Mouse (Mus musculus) cortical plate, adult 2 months (tissue): ENCODE data around the gene Ccdc51.

Experiments used
- CTCF ChIP-seq: fragments of 200-500 bp; IDR thresholded peaks from 2 replicates; pipeline ENCODE4 v1.5.1; 2011; ENCODE audit warnings: mild to moderate bottlenecking, control low read depth, low read length; ENCODE audit not compliant: insufficient read depth; ENCODE audit errors: extremely low read depth
- POLR2A ChIP-seq: fragments of 200-500 bp; IDR thresholded peaks from 2 replicates; pipeline ENCODE4 v1.6.1; 2011; ENCODE audit warnings: mild to moderate bottlenecking, low read length, control low read depth; ENCODE audit not compliant: insufficient read depth; ENCODE audit errors: extremely low read depth

DNA sequence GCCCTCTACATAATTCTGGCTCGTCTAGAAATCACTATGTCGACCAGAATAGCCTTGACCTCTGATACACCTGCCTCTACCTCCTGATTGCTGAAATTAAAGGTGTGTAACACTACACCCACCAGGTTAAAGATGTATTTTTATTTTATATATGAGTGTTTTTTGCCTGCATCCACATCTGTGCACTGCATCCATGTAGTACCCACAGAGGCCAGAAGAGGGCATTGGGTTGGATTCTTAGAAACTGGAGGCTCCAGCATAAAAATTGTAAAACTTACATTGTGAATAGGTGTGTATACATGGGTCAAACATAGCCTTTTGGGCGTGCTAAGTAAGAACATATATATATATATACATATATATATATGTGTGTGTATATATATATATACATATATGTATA lies 45.9 kb downstream of the Ccdc51 start:
- TF ChIP-seq CTCF (peak; percentile 28; the same call in 1 of the 2 replicates), POLR2A (no peak)
